ENCODE assay signal across 7 mouse cellular contexts in genomic region chr12:3806703-3807547, GRCm38 (mm10). TPM values are rescaled to one million over a fixed set of nuclear protein-coding genes. Genes with fewer than 3 reads are reported as not detected.
DNase-seq lines count a peak whose midpoint lies in the region; ATAC-seq lines count a peak whose summit lies in the region.

No protein-coding gene starts in this region.

- peak overlapping the region; percentile 52 for H3K4me2 ChIP-seq in forebrain, embryonic 15.5 days (replicated peaks)
- peak overlapping the region; percentile 94 for H3K4me2 ChIP-seq in hindbrain, embryonic 11.5 days (replicated peaks; ENCODE audit: low read depth, low read length)

- H3K27me3 ChIP-seq in forebrain, embryonic 15.5 days, result no peaks in the 10 kb centered on the region
- peaks cover 11% of the 10 kb centered on the region; the same call in 1 of the 2 replicates for H3K27me3 ChIP-seq in hindbrain, embryonic 11.5 days (ENCODE audit: control insufficient read depth, insufficient read depth, low read length)

- DNase-seq in NIH3T3 (ENCODE audit: low read depth), result peak; percentile 81
- peak; percentile 65 for DNase-seq in hindbrain, embryonic 11.5 days (ENCODE audit: low spot score)
- DNase-seq in left cerebral cortex, postnatal 25 days (ENCODE audit: low spot score in 2 of 2), result peak; percentile 61 to 73
- peak; percentile 37 to 66 for DNase-seq in spleen, postnatal 10 days (ENCODE audit: low spot score in 2 of 2)

- H3K4me1 ChIP-seq in brown adipose tissue, adult 24 weeks (ENCODE audit: control insufficient read depth, insufficient read depth, insufficient read length, low read length), result peaks cover 21% of the 10 kb centered on the region
- peaks cover 41% of the 10 kb centered on the region for H3K4me1 ChIP-seq in forebrain, embryonic 15.5 days
- no peaks in the 10 kb centered on the region; the same call in 1 of the 2 replicates for H3K4me1 ChIP-seq in hindbrain, embryonic 11.5 days (replicated peaks; ENCODE audit: control insufficient read depth, insufficient read depth, low read length)

- H3K36me3 ChIP-seq in forebrain, embryonic 15.5 days, result no peaks in the 10 kb centered on the region
- H3K36me3 ChIP-seq in hindbrain, embryonic 11.5 days (ENCODE audit: control insufficient read depth, insufficient read depth, low read length), result no peaks in the 10 kb centered on the region

- 1% methylated on average over 59 of the region's 141 CpGs for WGBS in forebrain, embryonic 15.5 days
- 1% methylated on average over 16 of the region's 141 CpGs for WGBS in hindbrain, embryonic 11.5 days

- H3K27ac ChIP-seq in brown adipose tissue, adult 24 weeks (replicated peaks; ENCODE audit: low read depth, low read length), result peak overlapping the region; percentile 51
- H3K27ac ChIP-seq in forebrain, embryonic 15.5 days (replicated peaks), result peak overlapping the region; percentile 82
- peak overlapping the region; percentile 76 for H3K27ac ChIP-seq in hindbrain, embryonic 11.5 days (ENCODE audit: low read depth, low read length)

- no peaks in the 10 kb centered on the region for H3K9me3 ChIP-seq in forebrain, embryonic 15.5 days
- H3K9me3 ChIP-seq in hindbrain, embryonic 11.5 days (ENCODE audit: control insufficient read depth, low read length), result no peaks in the 10 kb centered on the region

- peak; percentile 59 for ATAC-seq in forebrain, embryonic 15.5 days (replicated peaks)
- peak; percentile 36 for ATAC-seq in hindbrain, embryonic 11.5 days (ENCODE audit: low FRiP score)
- ATAC-seq in megakaryocyte progenitor cell, adult 5-6 weeks (replicated peaks; ENCODE audit: poor library complexity), result peak; percentile 27; the same call in 1 of the 2 replicates

- peak overlapping the region; percentile 86 for H3K4me3 ChIP-seq in brown adipose tissue, adult 24 weeks (ENCODE audit: insufficient read depth, low read depth, low read length)
- H3K4me3 ChIP-seq in forebrain, embryonic 15.5 days, result peak overlapping the region; percentile 58
- peak overlapping the region; percentile 78 for H3K4me3 ChIP-seq in hindbrain, embryonic 11.5 days (ENCODE audit: low read depth, low read length)

- intact Hi-C loops in left cerebral cortex, postnatal 25 days (cut with DNase I), result loop anchor here (2.0 kb wide), 2 partner anchors 28 to 64 kb away; no protein-coding TSS in a partner anchor

- peak overlapping the region; percentile 65 for H3K9ac ChIP-seq in forebrain, embryonic 15.5 days (replicated peaks)
- H3K9ac ChIP-seq in hindbrain, embryonic 11.5 days (ENCODE audit: low read depth, low read length), result peak overlapping the region; percentile 85

RNA-seq across cellular contexts. Expression of gene Dnmt3a, which starts 1.1 kb away (rescaled TPM):
- 11.8 and 12.6 TPM in 2 replicates for polyA plus RNA-seq in brown adipose tissue, adult 24 weeks (2012; ENCODE audit: insufficient read depth, insufficient read length, missing spikeins)
- polyA plus RNA-seq in forebrain, embryonic 15.5 days (2015; fragmentation: Nextera tagmentation; extraction: Ambion mirVana), result 90.4 and 95.4 TPM in 2 replicates
- 68.6 and 75.5 TPM in 2 replicates for polyA plus RNA-seq in hindbrain, embryonic 11.5 days (2014; fragmentation: Nextera tagmentation; extraction: Ambion mirVana)
- total RNA-seq in left cerebral cortex, postnatal 25 days (2021), result 100 to 1,000 TPM; 138 to 148 TPM
- 12.1 and 19.4 TPM in 2 replicates for total RNA-seq in megakaryocyte progenitor cell, adult 5-6 weeks (2015)
- 20.4 and 21.8 TPM in 2 replicates for total RNA-seq in megakaryocyte progenitor cell, adult 5-6 weeks (2017)

Comparison
In these comparisons a context has a peak if more than half of its experiments do, and no peak if none do; other contexts are left out.
1. Peak in every context shown above with its lines: DNase-seq, ATAC-seq, H3K4me3 ChIP-seq and H3K27ac ChIP-seq.